Mouse (Mus musculus) myocyte (in vitro differentiated cells): ENCODE data around the gene Usp33.

Experiments used
- E2F4 ChIP-seq: IDR thresholded peaks from one replicate; pipeline ENCODE4 v1.6.1; 2011; ENCODE audit warnings: mild to moderate bottlenecking, control low read depth, moderate library complexity; ENCODE audit not compliant: insufficient read depth
- MAX ChIP-seq: IDR thresholded peaks from one replicate; pipeline ENCODE4 v1.6.1; 2011; ENCODE audit warnings: low read depth, mild to moderate bottlenecking, control low read depth
- MYOD1 ChIP-seq, 3 experiments: IDR thresholded peaks; one replicate each; pipeline ENCODE4 v1.6.1; 2011; ENCODE audit warnings: control low read depth in 2 of 3, low read depth in 2 of 3, mild to moderate bottlenecking in 2 of 3, moderate library complexity in 1 of 3; ENCODE audit not compliant: insufficient read length in 2 of 3, control insufficient read depth in 1 of 3
- POLR2A ChIP-seq: IDR thresholded peaks from one replicate; pipeline ENCODE4 v1.6.1; 2011; ENCODE audit warnings: low read depth, mild to moderate bottlenecking, control low read depth, moderate library complexity; ENCODE audit not compliant: insufficient read length
- SRF ChIP-seq: IDR thresholded peaks from one replicate; pipeline ENCODE4 v1.6.1; 2011; ENCODE audit warnings: low read depth; ENCODE audit not compliant: control insufficient read depth, insufficient read length
- TCF12 ChIP-seq: IDR thresholded peaks from one replicate; pipeline ENCODE4 v1.6.1; 2011; ENCODE audit warnings: mild to moderate bottlenecking, control low read depth; ENCODE audit not compliant: poor library complexity, insufficient read depth, severe bottlenecking
- USF1 ChIP-seq: IDR thresholded peaks from one replicate; pipeline ENCODE4 v1.6.1; 2011; ENCODE audit warnings: low read depth, mild to moderate bottlenecking, control low read depth, moderate library complexity

DNA sequence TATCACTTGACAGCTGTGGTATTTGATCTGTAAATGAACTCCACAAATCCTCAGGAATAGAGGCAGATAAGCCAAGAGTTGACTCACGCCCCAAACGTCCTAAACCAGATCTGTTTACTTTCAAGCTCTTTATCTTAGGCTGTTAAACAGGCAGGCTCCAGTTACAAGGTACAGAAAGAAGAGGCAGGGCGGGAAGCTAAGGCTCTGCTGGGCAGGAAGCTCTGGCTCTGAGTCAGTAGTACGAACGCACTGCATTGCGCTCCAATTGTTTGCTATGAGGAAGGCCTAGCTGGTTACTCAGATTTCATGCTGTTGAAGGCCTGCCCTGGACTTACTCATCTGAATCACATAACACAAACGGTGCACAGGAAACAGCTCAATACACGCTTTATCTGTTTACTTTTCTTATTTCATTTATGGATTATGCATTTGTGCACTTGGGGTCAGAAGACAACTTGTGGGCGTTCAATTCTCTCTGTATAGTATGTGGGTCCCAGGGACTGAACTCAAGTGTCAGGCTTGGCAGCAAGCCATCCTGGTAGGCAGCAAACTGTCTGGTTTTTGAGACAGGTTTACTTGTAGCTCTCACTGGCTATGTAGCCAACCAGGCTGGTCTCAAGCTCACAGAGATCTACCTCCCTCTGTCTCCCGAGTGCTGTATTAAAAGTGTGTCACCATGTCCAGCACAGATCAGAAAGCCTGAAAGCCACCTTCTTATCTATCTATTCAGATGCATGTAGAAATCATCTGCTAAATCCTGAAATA lies 37.6 kb upstream of the Usp33 start:
- TF ChIP-seq MAX (no peak), POLR2A (no peak), MYOD1 (IDR thresholded peaks at IDR 0.05; ENCODE audit: control insufficient read depth in 1 of 3, insufficient read length in 2 of 3, low read depth in 2 of 3) (no peak), USF1 (no peak), E2F4 (no peak), SRF (no peak), TCF12 (no peak)
